Mouse (Mus musculus) large intestine, adult 2 months (tissue): ENCODE measurements around the gene Npnt. TPM values are rescaled to one million over a fixed set of nuclear protein-coding genes. Genes with fewer than 3 reads are reported as not detected.
A peak's percentile ranks its signal among the peaks of the same experiment; 100 is the strongest.

Experiments
- DNase-seq: peaks from one replicate; pipeline ENCODE4 v3.0.0-alpha.2; 2012; ENCODE audit warnings: low read depth, low spot score
- WGBS: fragments of 180-500 bp; shearing (Covaris S2); methylation state at CpG from one replicate; pipeline ENCODE4 v1.1.7; 2018; 5-methylcytosine and 5-hydroxymethylcytosine counted together
- polyA plus RNA-seq: library from polyadenylated mRNA; depleted of rRNA; stranded (reverse); fragments of >200 nt; gene quantifications from 2 replicates; pipeline ENCODE4 v1.2.3, GENCODE M21; 2012

Gene Npnt
- polyA plus RNA-seq, 1 experiment, result 11.8 TPM

GRCm38 (mm10) chr3:132897891-132898290, 52.2 kb downstream of the Npnt start:
- no peak for DNase-seq
- WGBS, result 78% methylated on average over 4 of the region's 4 CpGs

DNA sequence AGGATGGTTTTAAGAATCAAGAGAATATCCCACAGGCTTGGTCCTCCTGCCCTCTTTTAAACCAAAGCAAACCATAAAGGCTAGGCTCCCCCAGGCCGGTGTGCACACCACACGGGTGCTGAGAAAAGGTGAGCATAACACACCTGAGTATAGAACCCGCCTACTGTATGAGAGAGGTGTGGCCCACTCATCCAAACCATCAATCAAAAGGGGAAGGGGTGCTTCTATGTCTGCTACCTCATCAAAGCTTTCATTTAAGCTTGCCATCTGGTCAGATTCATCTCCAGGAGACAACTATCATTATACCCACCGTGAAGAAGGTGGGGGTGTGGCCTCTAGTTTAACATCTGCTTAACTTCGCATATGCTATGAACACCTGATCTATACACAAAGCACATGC, 52.7 kb downstream of the Npnt start:
- no peak for DNase-seq
- WGBS, result 83% methylated on average over 5 of the region's 5 CpGs

DNA sequence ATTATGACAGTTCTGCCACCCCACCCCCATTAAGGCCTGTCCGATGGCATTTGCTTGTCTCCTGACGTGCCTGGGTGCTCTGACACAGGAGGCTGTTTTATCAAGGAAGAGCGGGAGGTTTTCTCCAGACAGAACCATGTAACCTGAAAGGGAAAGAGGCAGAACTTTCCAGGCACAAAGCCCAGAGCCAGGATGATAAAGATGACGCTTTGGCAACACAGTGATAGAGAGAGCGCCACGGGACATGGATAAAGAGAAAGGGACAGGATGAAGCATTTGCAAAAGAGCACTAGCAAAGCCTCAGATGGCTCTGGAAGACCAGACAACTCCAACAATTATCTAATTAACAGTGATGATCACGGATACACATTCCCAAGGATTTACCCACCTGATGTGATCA, 56.0 kb downstream of the Npnt start:
- WGBS, result 83% methylated on average over 7 of the region's 7 CpGs
- no peak for DNase-seq

DNA sequence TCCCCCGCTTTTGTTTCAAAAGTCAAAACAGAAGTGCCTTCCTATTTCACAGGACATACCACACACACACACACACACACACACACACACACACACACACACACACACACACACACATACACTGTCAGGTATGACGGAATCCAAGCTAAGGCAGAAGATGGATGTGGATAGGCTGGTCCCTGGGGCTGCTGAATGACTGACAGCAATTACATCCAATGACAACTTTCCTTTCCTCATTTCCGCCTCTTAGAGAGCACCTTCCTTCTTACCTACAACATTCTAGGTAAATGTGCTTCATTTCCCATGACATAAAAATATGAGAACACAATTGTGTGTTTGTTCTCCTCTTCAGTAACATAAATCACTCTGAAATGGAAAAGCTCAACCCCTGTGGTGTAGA, 56.4 kb downstream of the Npnt start:
- WGBS, result 81% methylated on average over 3 of the region's 3 CpGs

DNA sequence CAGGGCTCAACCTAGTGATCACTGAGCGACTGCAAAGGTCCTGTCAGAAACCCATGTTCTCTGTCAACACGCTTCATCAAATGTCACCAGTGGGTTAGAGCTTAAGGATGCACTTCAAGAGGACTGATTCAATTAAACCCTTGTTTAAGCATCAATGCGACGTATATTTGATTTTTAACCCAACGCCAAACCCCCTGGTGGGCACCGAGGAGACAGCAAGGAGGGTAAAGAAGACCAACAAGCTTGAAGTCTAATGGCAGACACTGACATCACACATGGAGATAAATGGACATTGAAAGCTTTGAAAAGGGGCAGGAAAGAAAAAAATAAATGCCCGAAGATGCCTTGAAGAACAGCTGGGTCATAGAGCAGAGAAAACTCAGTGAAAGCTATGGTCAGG, 57.0 kb downstream of the Npnt start:
- WGBS, result 89% methylated on average over 7 of the region's 7 CpGs

More for the DNA sequence above, 56.4 kb downstream of the Npnt start:
- DNase-seq, result no peak

DNA sequence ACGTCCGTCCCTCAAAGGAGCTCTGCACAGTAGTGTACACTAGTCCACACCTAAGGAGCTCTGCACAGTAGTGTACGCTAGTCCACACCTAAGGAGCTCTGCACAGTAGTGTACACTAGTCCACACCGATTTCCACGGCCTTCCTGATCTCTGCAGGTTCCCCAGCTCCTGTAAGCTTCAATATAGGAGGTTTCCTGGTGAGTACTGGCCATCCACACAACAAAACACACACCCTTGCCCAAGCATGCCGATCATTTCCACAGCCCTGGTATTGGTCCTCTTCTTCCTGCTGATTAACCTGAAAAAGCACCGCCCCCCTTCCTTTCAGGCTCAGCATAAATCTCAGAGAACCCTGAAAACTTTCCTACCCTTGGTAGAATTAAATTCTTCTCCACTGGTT, 57.6 kb downstream of the Npnt start:
- WGBS, result 93% methylated on average over 7 of the region's 7 CpGs
- no peak for DNase-seq

More for the DNA sequence above, 57.0 kb downstream of the Npnt start:
- no peak for DNase-seq

DNA sequence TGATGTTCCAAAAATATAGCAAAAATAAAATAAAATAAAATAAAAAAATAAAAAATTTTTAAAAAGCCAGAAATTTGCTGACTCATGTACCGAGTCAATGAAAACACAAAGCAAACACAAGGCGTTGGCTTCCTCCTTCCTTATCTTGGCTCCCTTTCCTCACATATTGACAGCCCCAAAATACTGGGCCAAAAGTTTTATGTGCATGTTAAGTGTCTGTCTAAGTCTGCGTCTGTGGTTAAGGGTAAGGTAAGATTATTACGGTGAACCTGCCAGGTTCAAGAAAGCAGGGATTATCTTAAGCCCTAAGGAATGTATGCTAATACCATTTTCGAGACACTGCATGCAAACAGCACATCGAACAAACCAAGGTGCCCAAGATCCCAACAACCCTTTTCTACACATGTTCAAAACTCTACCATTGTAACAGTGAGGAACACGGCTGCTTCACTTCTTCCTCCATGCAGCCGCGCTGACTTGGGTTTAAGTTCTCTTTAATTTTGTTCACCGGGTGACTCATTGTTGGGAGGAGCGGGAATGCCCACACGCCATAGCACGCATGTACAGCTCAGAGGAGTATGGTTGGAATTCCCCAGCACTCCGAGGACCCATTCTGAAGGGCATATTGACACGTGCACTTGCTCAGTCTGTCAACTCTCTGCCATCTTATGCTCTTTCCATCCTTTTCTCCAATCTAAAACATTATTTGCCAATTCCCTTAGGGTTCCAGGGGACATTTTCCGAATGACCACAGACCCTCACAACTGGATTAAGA, 62.8 kb downstream of the Npnt start:
- DNase-seq, result peak; percentile 8
- 71% methylated on average over 16 of the region's 16 CpGs for WGBS

DNA sequence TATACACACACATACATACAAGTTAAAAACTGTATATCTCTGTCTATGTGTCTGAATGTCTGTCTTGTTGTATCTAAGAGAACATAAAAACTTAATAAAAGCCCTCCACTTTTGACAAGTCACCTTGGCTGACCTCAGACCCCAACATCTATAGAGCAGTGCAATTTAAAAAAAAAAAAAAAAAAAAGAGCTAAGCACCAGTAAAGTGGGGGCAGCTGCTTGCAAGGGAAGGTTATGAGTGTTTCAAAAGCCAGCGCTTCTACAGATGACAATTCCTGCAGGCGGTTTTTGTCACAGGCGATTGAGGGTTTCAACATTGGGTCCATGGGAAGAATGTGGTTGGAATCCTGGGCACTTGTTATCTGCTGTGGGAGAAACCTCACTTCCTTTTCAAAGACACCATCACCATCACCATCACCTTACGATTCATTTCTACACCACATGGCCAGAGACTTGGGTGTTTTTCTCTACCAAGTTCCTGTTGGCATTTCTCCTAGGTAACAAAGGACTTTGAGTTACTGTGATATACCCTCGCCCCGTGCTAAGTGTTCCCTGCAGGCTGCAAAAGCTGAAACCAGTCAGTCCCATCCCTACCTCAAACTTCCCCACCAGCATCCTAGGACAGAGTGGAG, 63.6 kb downstream of the Npnt start:
- WGBS, result 54% methylated on average over 6 of the region's 6 CpGs
- DNase-seq, result no peak

- no peak for DNase-seq
- 90% methylated on average over 10 of the region's 10 CpGs for WGBS
Observed at GRCm38 (mm10) chr3:132884459-132884858, 65.6 kb downstream of the Npnt start.

DNA sequence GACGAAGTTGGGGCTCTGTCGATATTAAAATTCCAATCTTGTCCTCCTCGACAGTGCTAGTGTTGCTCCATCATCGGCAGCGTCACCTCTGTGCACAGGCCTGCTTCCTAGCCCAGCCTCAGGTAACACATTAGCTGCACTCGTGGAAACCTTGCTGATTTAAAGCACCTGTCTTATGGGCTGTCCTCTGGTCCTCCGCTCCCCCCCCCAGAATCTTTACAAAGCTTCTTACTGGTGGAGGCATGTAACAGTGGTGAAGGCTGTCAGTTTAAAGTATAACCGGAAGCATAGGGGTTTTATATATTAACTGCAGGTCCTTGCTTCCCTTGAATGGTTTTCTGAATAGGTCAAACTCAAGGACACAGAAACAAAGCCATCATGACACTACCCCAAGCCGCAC, 66.8 kb downstream of the Npnt start:
- 77% methylated on average over 9 of the region's 9 CpGs for WGBS
- DNase-seq, result no peak

- 68% methylated on average over 9 of the region's 9 CpGs for WGBS
- DNase-seq, result no peak
Observed at GRCm38 (mm10) chr3:132880826-132881225, 69.3 kb downstream of the Npnt start.

DNA sequence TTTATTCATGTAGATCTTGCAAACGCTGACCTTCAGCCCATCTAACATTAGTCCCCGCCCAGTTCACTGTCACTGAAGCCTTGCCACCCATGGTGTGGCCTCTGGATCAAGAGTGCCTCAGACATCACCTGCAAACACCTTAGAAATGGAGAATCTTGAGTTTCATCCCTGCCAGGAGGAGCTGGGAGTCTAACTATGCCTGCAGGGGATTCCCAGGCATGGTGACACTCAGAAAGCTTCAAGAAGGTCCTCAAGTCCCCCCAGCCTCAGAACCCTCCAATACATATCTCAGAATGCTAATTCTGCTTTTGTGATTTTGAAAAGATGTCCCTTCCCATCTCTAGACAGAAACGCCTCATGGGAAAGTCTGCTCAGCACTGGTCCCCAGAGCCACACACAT, 69.7 kb downstream of the Npnt start:
- 73% methylated on average over 3 of the region's 3 CpGs for WGBS
- no peak for DNase-seq

GRCm38 (mm10) chr3:132876933-132877676, 73.0 kb downstream of the Npnt start:
- DNase-seq, result no peak
- WGBS, result 72% methylated on average over 10 of the region's 10 CpGs

GRCm38 (mm10) chr3:132876011-132876708, 73.9 kb downstream of the Npnt start:
- 65% methylated on average over 14 of the region's 14 CpGs for WGBS
- DNase-seq, result no peak

- 35% methylated on average over 6 of the region's 6 CpGs for WGBS
- DNase-seq, result no peak
Observed at GRCm38 (mm10) chr3:132873251-132873650, 76.8 kb downstream of the Npnt start.

- 70% methylated on average over 9 of the region's 9 CpGs for WGBS
- DNase-seq, result no peak
Observed at GRCm38 (mm10) chr3:132871318-132871904, 78.7 kb downstream of the Npnt start.

DNA sequence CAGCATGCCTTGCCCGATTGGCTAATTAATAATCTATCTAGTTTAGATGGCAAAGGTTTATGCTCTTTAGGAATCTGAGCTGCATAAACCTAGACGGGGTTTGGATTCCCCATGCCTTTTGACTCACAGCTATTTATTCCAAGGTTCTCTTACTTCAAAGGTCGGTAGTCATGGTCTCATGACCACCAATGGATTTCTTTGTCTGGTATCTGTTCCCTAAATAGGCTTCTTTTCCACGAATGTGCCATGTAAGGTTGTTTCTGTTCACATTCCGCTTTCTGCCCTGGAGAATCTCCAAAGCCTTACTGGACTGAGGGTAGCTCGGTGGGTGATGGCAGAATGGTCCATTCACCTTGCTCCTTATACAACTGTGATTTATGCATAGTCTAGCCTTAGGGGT, 80.0 kb downstream of the Npnt start:
- WGBS, result 81% methylated on average over 6 of the region's 6 CpGs

DNA sequence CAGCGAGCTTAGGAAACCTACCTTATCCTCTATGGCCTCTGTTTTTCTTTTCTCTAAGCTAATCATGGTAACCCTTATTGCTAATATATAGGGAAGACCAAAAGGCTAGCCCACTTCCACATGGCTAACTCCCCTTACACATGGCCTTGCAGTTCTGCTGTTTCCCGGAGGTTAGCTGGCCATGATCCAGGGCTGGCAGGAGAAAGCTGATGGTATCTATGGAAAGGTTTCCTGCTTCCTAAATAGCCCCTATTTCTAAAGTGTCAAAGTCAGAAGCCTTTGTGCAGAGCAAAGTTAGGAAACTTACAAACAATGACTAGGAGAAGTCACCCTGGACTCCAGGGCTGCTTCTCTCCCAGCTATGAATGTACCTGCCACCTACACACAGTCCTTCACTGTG, 81.3 kb downstream of the Npnt start:
- no peak for DNase-seq
- 54% methylated on average over 2 of the region's 2 CpGs for WGBS

More for the DNA sequence above, 80.0 kb downstream of the Npnt start:
- no peak for DNase-seq

DNA sequence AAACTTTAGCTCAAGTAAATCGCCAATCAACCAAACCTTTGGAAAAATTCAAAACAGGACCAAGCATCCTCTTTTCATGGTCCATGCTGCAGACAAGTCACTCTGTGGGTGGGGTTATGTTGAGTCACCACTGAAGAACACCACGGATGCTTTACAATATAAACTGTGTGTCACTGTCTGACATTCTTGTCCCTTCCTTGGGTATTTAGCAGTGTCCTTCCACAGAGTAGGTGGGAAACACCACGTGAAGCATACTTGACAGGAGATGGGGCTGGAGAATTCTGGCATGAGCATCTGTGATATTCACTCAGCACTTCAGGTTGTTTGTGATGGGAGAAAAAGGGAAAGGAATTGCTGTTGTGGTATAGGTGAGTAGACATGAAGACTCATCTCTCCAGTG, 83.1 kb downstream of the Npnt start:
- no peak for DNase-seq
- 66% methylated on average over 3 of the region's 3 CpGs for WGBS

- WGBS, result 62% methylated on average over 4 of the region's 4 CpGs
- no peak for DNase-seq
Observed at GRCm38 (mm10) chr3:132865596-132865995, 84.5 kb downstream of the Npnt start.
